ENCODE assay signal across 13 mouse cellular contexts in genomic region chr1:137972620-137973350, GRCm38 (mm10).
DNase-seq lines count a peak whose midpoint lies in the region; ATAC-seq and TF ChIP-seq lines count a peak whose summit lies in the region.
"Had no signal": no experiment of that assay in that cellular context is flagged by ENCODE, and none has a peak within 500 bp of the region (broad histone marks: within the 10 kb centered on the region; RNA-seq: fewer than 3 reads in every experiment).

No protein-coding gene starts in this region.

- H3K27me3 ChIP-seq in kidney, embryonic 15.5 days: no peaks in the 10 kb centered on the region
- H3K27me3 ChIP-seq in CH12.LX (replicated peaks): no peaks in the 10 kb centered on the region
- no peaks in the 10 kb centered on the region for H3K27me3 ChIP-seq in embryonic facial prominence, embryonic 10.5 days (replicated peaks; ENCODE audit: low read depth, poor library complexity, severe bottlenecking)

- H3K27ac ChIP-seq in kidney, embryonic 15.5 days: peak overlapping the region; percentile 56; the same call in 1 of the 2 replicates
- no peak overlapping the region for H3K27ac ChIP-seq in CH12.LX (ENCODE audit: insufficient read depth, low read depth)
- H3K27ac ChIP-seq in embryonic facial prominence, embryonic 10.5 days (replicated peaks): peak overlapping the region; percentile 48

- no peak for TF ChIP-seq POLR2A in CH12.LX (IDR thresholded peaks at IDR 0.05; ENCODE audit: low read depth, low read length)

- no peak for TF ChIP-seq RAD21 in CH12.LX (IDR thresholded peaks at IDR 0.05; ENCODE audit: low read depth, low read length)

- no peaks in the 10 kb centered on the region for H3K9me3 ChIP-seq in kidney, embryonic 15.5 days (replicated peaks)
- no peaks in the 10 kb centered on the region for H3K9me3 ChIP-seq in CH12.LX (replicated peaks; ENCODE audit: low read length)
- H3K9me3 ChIP-seq in embryonic facial prominence, embryonic 10.5 days: no peaks in the 10 kb centered on the region

- in situ Hi-C loops in CH12.LX (cut with MboI; ENCODE audit: low pct_ligation_motif_present, low pct_unique_long_range_greater_than_20kb, low sequenced_read_pairs): no loop called here

- no peak overlapping the region for H3K4me2 ChIP-seq in kidney, embryonic 15.5 days
- no peak overlapping the region for H3K4me2 ChIP-seq in CH12.LX (ENCODE audit: insufficient read depth, low read depth, poor library complexity, severe bottlenecking)
- H3K4me2 ChIP-seq: liver, embryonic 11.5 days had no signal

- no peak; the same call in 1 of the 2 replicates for ATAC-seq in kidney, embryonic 15.5 days (replicated peaks; ENCODE audit: low FRiP score)
- ATAC-seq: CD4-positive, CD25-positive, alpha-beta regulatory T cell, adult 4 months; hindbrain, embryonic 16.5 days had no signal

- dilution Hi-C loops in CH12.LX (cut with MboI; ENCODE audit: extremely low pct_ligation_motif_present, extremely low pct_unique_long_range_greater_than_20kb, low sequenced_read_pairs): no loop called here

- no peak overlapping the region for H3K9ac ChIP-seq in kidney, embryonic 15.5 days
- H3K9ac ChIP-seq in CH12.LX (ENCODE audit: insufficient read depth, low read depth): no peak overlapping the region

- no peak for DNase-seq in kidney, adult 18-20 months
- DNase-seq in CH12.LX (ENCODE audit: extremely low read depth) (peak; percentile 8), adipocyte (ENCODE audit: low spot score) (no peak)
- DNase-seq in embryonic facial prominence, embryonic 10.5 days (ENCODE audit: low spot score): peak; percentile 16
- peak; percentile 21 to 26 for DNase-seq in left cerebral cortex, adult 9 months (ENCODE audit: low spot score in 2 of 2)
- no peak for DNase-seq in adrenal gland, postnatal 36 days
- DNase-seq in natural killer cell, adult 2 months (ENCODE audit: low spot score in 2 of 2): no peak
- DNase-seq: cerebellum, adult 18-20 months; thymus, adult 2 months had no signal

- no peak overlapping the region for H3K4me3 ChIP-seq in kidney, embryonic 15.5 days (replicated peaks)
- no peak overlapping the region for H3K4me3 ChIP-seq in CH12.LX (replicated peaks in 1 of 3; ENCODE audit: low read depth in 2 of 3, low read length in 2 of 3, poor library complexity in 1 of 3)
- H3K4me3 ChIP-seq in embryonic facial prominence, embryonic 10.5 days: no peak overlapping the region

- no peaks in the 10 kb centered on the region for H3K36me3 ChIP-seq in kidney, embryonic 15.5 days
- no peaks in the 10 kb centered on the region for H3K36me3 ChIP-seq in CH12.LX (replicated peaks in 1 of 2; ENCODE audit: control insufficient read depth in 1 of 2, insufficient read depth in 1 of 2, low read length in 1 of 2)
- H3K36me3 ChIP-seq in embryonic facial prominence, embryonic 10.5 days (replicated peaks): peaks cover 9% of the 10 kb centered on the region

- TF ChIP-seq CTCF in CH12.LX (conservative IDR thresholded peaks at IDR 0.05 in 1 of 2, IDR thresholded peaks at IDR 0.05 in 1 of 2; ENCODE audit: low read depth in 2 of 2, low read length in 2 of 2): no peak

- H3K79me2 ChIP-seq in CH12.LX (replicated peaks; ENCODE audit: control insufficient read depth, extremely low read depth, insufficient read depth, poor library complexity, severe bottlenecking): no peaks in the 10 kb centered on the region

- H3K4me1 ChIP-seq in kidney, embryonic 15.5 days: peaks cover 6% of the 10 kb centered on the region
- peaks cover 3 to 16% of the 10 kb centered on the region in 2 experiments; a peak in 2 of 4 replicates for H3K4me1 ChIP-seq in CH12.LX (ENCODE audit: control insufficient read depth in 1 of 2, insufficient read depth in 2 of 2)
- H3K4me1 ChIP-seq in embryonic facial prominence, embryonic 10.5 days: peaks cover 25% of the 10 kb centered on the region

- 66% methylated on average over 6 of the region's 6 CpGs for WGBS in kidney, embryonic 15.5 days
- 69% methylated on average over 6 of the region's 6 CpGs for WGBS in embryonic facial prominence, embryonic 10.5 days

- TF ChIP-seq EP300 in CH12.LX (IDR thresholded peaks at IDR 0.05; ENCODE audit: low read length): peak; percentile 58; the same call in 1 of the 2 replicates

TF ChIP-seq in CH12.LX, 34 proteins besides CTCF, POLR2A, EP300 and RAD21:
- 0 out of 2 replicates have a peak, but pooled peaks have one; percentile 19 for TF ChIP-seq MYC (IDR thresholded peaks at IDR 0.05; ENCODE audit: low read depth, low read length)
- TF ChIP-seq JUND (conservative IDR thresholded peaks at IDR 0.05; ENCODE audit: low read depth, low read length): peak; percentile 88
- no peak for TF ChIP-seq ZMIZ1 (IDR thresholded peaks at IDR 0.05; ENCODE audit: low read depth, low read length)
- peak; percentile 68 for TF ChIP-seq JUN (IDR thresholded peaks at IDR 0.05; ENCODE audit: insufficient read depth, low read depth, low read length)
- no peak for TF ChIP-seq NRF1 (IDR thresholded peaks at IDR 0.05; ENCODE audit: low read depth, low read length)

Comparison
In these comparisons a context has a peak if more than half of its experiments do, and no peak if none do; other contexts are left out.
1. DNase-seq: peak in CH12.LX (single experiment), embryonic facial prominence, embryonic 10.5 days (single experiment) and left cerebral cortex, adult 9 months (2 of 2); none in kidney, adult 18-20 months (single experiment), adipocyte (single experiment), adrenal gland, postnatal 36 days (0 of 2) and natural killer cell, adult 2 months (0 of 2).